Mouse (Mus musculus) cerebral cortex, adult 2 months (tissue): ENCODE results near the gene Gpx4.

ENCODE experiments used
- WGBS: fragments of 180-500 bp; shearing (Covaris S2); methylation state at CpG from one replicate; pipeline ENCODE4 v1.1.7; 2018; 5-methylcytosine and 5-hydroxymethylcytosine counted together

Gpx4 gene

GRCm38 (mm10) chr10:80047041-80047565, at the start of gene Gpx4:
Gpx4 (plus strand) TSS chr10:80047166.
- WGBS, result 70% methylated on average over 9 of the region's 9 CpGs

GRCm38 (mm10) chr10:79997819-79998218, 49.1 kb upstream of the Gpx4 start:
- WGBS, result 25% methylated on average over 15 of the region's 15 CpGs

GRCm38 (mm10) chr10:80001945-80002344, 45.0 kb upstream of the Gpx4 start:
- 89% methylated on average over 9 of the region's 9 CpGs for WGBS

GRCm38 (mm10) chr10:80002829-80003228, 44.1 kb upstream of the Gpx4 start:
- 58% methylated on average over 21 of the region's 21 CpGs for WGBS

GRCm38 (mm10) chr10:80003374-80004232, 43.4 kb upstream of the Gpx4 start:
- 71% methylated on average over 9 of the region's 9 CpGs for WGBS

- 69% methylated on average over 8 of the region's 8 CpGs for WGBS
Observed at GRCm38 (mm10) chr10:80004233-80004705, 42.7 kb upstream of the Gpx4 start.

GRCm38 (mm10) chr10:80011740-80012139, 35.2 kb upstream of the Gpx4 start:
- WGBS, result 89% methylated on average over 6 of the region's 6 CpGs

- 60% methylated on average over 25 of the region's 25 CpGs for WGBS
Observed at GRCm38 (mm10) chr10:80013609-80014008, 33.4 kb upstream of the Gpx4 start.

- WGBS, result 49% methylated on average over 28 of the region's 28 CpGs
Observed at GRCm38 (mm10) chr10:80014484-80015290, 32.3 kb upstream of the Gpx4 start.

GRCm38 (mm10) chr10:80015583-80015982, 31.4 kb upstream of the Gpx4 start:
- WGBS, result 89% methylated on average over 10 of the region's 10 CpGs

GRCm38 (mm10) chr10:80016511-80016910, 30.5 kb upstream of the Gpx4 start, which contains the start of gene Arhgap45:
Arhgap45 (plus strand) TSS chr10:80016653.
- WGBS, result 66% methylated on average over 11 of the region's 11 CpGs

- 93% methylated on average over 10 of the region's 10 CpGs for WGBS
Observed at GRCm38 (mm10) chr10:80016931-80017330, 30.0 kb upstream of the Gpx4 start.

GRCm38 (mm10) chr10:80017361-80017760, 29.6 kb upstream of the Gpx4 start:
- WGBS, result 75% methylated on average over 3 of the region's 3 CpGs

- WGBS, result 84% methylated on average over 14 of the region's 14 CpGs
Observed at GRCm38 (mm10) chr10:80017771-80018170, 29.2 kb upstream of the Gpx4 start.

GRCm38 (mm10) chr10:80018739-80019297, 28.1 kb upstream of the Gpx4 start:
- 24% methylated on average over 15 of the region's 15 CpGs for WGBS

GRCm38 (mm10) chr10:80019471-80020131, 27.4 kb upstream of the Gpx4 start:
- WGBS, result 37% methylated on average over 20 of the region's 20 CpGs

GRCm38 (mm10) chr10:80020191-80020590, 26.8 kb upstream of the Gpx4 start:
- 56% methylated on average over 11 of the region's 11 CpGs for WGBS

GRCm38 (mm10) chr10:80020603-80021319, 26.2 kb upstream of the Gpx4 start:
- 86% methylated on average over 18 of the region's 18 CpGs for WGBS

- 90% methylated on average over 13 of the region's 13 CpGs for WGBS
Observed at GRCm38 (mm10) chr10:80021320-80021641, 25.7 kb upstream of the Gpx4 start.

GRCm38 (mm10) chr10:80022164-80022563, 24.8 kb upstream of the Gpx4 start:
- WGBS, result 70% methylated on average over 12 of the region's 12 CpGs

- 93% methylated on average over 8 of the region's 8 CpGs for WGBS
Observed at GRCm38 (mm10) chr10:80022806-80023205, 24.2 kb upstream of the Gpx4 start.
